Mouse (Mus musculus) cerebellum, adult 11 months (tissue): ENCODE data around the gene Unkl.
"Not testable (repeated sequence)": the region's sequence is repeated elsewhere in the genome, so short reads cannot be mapped to it uniquely, and the experiment has no call there.

Source experiments
- DNase-seq: peaks from one replicate; pipeline ENCODE4 v3.0.0; 2022

Gene Unkl

GRCm38 (mm10) chr17:25220746-25221145 is 32.5 kb downstream of the Unkl start:
- DNase-seq: no peak

DNA sequence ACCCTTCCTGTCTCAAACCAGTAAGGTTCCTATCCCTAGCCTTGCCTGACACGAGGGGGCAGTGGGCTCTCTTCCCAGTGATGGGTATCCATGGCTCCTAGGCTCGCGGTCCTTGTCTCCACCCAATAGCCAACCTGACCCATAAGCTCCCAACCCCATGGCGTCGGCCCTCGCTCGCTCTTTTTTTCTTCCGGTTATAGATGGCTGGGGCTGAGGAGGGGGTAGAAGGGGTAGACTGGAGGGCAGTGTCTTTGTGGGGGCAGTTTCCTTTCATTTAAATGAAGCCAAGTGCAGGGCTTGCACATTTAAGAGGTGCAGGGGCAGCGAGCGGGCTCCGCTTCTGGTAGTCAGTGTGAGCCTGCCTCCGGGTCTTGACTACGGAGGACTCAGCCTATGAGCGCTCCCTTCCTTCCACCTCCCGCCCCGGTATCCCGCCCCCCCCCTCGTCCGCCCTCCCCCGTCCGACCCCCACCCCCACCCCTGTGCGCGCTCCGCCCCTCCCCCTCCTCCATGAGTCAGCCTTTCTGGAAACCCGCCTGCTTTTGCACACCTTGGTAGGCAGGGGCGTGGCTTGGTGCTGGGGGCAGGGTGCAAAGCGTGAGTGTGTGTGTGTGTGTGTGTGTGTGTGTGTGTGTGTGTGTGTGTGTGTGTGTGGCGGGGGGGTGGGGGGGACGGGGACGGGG is 33.8 kb downstream of the Unkl start:
- DNase-seq: peak; percentile 73

DNA sequence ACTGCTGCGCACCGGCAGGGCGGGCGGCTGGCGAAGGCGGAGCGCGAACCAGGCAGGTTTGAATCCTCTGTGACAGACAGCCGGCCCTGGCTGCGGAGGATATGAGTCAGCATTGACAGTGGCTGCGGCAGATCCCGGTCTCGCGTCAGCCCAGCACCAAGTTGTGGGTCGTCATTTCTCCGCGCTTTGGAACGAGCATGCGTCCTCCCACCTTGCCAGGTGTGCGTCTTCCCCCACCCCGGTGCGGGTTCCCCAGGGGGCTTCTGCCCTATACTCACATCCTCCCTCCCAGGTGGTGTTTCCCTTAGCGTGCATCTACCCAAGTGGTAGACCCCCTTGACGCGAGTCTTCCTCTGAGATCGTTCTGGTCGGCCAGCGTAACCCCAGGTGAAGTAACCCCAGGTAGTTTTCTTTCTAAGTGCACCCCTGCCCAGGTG is 34.3 kb downstream of the Unkl start:
- DNase-seq: peak; percentile 61

GRCm38 (mm10) chr17:25222951-25223601 is 34.9 kb downstream of the Unkl start:
- no peak for DNase-seq

DNA sequence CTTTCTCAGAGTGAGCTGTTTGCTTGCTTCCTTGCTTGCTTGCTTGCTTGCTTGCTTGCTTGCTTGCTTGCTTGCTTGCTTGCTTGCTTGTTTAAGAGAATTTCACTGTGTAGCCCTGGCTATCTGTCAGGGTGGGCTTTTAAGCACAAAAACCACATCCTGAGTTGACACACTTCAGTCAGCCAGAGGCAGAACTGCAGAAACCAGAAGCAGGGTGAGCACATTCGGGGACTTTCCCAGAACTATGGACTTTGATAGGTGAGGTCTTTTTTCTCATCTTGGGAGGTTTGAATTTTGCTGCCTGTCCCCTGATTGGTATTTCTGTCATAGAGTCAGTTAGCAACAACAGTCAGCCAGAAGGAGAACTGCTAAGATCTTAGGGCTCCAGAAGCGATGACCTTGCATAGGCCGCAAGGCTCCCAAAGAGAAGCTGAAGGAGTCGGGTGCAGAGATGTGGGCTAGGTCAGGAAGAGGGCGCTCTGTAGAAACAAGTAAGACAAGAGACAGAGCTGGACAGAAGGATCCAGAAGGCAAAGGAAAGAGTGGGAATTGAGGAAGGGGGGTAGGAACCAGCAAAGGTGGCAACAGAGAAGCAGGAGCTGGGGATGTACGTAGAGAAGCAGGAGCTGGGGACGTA is 36.5 kb downstream of the Unkl start:
- no peak for DNase-seq

GRCm38 (mm10) chr17:25225659-25226058 is 37.5 kb downstream of the Unkl start:
- DNase-seq: no peak

DNA sequence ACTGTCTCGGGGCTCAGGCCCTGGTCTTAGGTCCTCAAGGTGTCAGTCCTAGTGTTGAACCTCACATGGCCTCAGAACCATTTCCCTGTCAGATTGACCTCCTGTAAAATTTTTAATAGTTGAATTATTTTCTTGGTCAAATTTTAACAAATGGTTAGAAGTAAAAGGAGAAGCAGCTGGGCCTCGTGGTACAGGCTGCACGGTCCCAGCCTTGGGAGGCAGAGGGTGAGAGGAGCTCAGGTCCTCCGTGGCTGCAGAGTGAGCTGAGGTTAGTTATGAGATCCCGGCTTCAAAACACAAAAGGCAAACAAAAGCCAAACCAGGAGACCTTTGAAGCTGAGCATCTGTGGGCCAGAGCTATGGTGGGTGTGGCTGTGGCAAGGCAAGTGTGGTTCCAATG is 39.8 kb downstream of the Unkl start:
- DNase-seq: no peak

DNA sequence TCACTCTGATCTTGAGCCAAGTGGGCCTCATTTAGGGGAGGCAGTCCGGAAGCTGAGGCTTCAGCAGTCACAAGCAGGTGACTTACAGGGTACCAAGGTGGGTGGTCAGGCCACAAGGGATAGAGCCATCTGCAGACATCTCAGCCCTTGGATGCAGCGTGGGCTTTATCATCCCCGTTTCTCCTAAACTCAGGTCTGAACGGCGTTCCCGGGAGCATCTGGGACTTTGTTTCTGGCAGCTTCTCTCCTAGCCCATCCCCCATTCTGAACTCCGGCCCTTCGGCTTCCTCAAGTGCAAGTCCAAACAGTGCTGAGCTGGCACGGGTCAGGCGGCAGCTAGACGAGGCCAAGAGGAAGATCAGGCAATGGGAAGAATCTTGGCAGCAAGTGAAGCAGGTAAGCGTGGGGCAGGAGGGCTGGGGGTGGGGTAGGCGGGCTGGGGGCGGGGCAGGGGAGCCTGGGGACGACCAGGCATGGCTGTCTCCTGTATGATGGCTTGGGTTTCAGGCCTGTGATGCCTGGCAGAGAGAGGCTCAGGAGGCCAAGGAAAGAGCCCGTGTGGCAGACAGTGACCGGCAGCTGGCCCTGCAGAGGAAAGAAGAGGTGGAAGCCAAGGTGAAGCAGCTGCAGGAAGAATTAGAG is 41.9 kb downstream of the Unkl start:
- DNase-seq: not testable (repeated sequence)

DNA sequence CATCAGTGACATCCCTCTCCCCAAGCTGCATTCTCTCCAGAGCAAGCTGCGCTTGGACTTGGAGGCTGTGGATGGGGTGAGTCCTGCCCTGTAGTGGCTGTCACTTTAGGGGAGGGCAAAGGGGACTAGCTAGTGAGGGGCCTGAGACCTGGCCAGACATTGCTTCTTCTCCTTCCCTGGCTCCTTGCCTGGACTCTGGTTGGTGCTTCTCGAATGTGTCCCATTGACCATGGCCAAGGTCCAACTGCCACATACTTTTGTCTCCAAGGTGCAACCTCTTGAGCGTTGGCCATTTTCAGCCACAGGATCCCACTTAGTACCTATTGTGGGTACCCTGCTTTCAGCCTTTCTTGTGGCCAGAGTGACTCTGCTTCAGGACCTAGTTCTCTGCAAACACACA is 42.5 kb downstream of the Unkl start:
- no peak for DNase-seq

DNA sequence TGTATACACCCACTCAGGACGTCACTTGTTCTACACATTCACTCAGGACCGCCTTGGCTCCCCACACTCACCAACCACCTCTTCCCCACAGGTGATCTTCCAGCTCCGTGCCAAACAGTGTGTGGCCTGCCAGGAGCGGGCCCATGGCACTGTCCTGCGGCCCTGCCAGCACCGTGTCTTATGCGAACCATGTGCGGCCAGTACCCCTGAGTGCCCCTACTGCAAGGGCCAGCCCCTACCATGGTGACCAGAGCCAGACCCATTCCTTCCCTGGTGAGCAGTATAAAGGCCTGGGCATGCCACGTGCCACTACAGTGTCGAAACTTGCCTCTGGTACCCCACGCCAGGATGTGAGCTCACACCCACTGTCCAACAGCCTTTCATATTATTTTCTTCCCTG is 43.4 kb downstream of the Unkl start:
- not testable (repeated sequence) for DNase-seq

DNA sequence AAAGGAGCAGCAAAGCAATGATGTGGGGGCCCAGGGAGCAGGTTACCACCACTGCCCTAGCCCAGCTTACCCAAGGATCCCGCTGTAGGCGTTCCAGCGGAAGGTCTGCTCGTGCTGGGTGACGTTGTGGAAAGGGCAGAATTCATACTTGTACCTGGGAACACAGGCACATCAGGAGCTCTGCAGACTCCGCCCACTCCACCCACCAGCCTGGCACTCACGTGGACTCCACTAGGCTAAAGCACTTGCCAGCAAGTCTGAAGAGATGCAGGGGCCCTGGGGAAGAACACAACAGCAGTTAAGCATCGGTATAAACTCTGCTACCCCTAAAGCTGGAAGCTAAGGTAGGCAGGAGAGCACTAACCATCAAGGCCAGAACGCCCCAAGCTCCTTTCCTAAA is 47.4 kb downstream of the Unkl start:
- DNase-seq: no peak

- peak; percentile 74 for DNase-seq
Observed at GRCm38 (mm10) chr17:25239695-25240636, 51.8 kb downstream of the Unkl start, which contains the start of the genes Gnptg and Tsr3. TSS of gene Gnptg (minus strand) at chr17:25240124. TSS of gene Tsr3 (plus strand) at chr17:25240170.

DNA sequence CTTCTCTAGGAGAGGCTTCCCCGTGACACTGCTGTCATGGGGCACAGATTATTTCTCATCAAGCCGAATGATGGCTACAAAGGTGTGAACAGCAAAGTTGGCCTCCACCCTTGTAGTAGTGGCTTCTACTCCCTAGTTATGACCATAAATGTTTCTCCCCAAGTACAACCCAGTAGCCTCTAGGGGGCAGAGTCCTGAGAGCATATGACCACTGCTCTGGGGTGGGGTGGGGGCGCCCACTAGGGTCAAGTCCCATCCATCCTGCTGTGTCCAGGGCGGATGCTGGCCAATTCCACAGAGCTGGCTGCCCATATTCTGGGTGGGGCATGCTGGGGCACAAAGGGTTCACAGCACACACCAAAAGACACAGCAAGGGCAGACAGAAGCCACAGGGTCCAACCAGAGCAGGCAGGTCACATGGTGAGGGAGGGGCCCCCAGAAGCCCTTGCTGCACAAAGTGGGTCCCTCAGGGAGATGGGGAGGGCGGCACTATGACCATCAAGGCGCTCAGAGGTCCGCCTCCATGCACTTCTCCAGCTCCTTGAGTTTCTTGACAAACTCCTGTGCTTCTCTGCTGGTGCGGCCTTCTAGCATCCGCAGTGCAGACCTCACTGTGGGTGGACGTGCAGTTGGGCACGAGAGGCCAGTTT is 55.1 kb downstream of the Unkl start:
- no peak for DNase-seq

DNA sequence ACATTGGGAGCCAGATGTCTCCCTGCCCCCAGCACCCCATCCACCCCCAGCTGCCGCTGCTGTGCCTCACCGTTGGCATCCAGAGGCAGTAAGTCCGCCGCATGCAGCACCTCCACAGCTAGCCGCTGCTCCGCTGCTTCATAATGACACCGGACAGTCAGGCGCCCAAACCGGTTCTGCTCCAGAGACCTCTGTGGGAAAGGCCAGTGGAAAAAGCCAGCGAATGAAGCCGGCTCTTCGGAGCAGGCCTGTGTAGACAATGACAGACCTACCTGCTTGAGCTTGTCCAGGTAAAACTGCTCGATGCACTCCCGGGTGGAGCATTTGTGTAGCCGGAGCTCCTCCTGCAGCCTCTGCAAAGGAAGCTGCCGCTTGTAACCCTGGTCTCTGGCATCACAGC is 56.0 kb downstream of the Unkl start:
- no peak for DNase-seq

GRCm38 (mm10) chr17:25248033-25248750 is 60.0 kb downstream of the Unkl start:
- DNase-seq: no peak

GRCm38 (mm10) chr17:25250181-25250835 is 62.1 kb downstream of the Unkl start:
- DNase-seq: no peak

- no peak for DNase-seq
Observed at GRCm38 (mm10) chr17:25252643-25253042, 64.4 kb downstream of the Unkl start.

DNA sequence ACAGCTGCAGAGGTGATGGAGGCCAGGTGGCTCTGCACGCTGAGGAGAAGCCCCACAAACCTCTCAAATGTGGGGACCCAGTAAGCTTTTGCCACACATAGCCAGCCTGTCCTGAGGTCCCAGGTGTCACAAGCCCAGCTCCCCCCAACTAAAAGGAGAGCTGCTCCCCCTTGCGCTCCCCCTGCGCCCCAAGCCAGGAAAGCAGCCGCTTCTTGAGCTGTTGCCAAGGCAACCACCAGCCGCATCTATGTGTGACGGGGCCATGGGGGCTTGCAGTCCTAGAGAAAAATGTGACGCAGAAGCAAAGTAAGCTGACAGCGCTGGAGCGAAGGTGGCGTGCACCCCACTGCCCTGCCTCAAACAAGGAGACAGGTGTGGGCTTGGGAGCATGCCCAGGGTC is 65.6 kb downstream of the Unkl start:
- no peak for DNase-seq

DNA sequence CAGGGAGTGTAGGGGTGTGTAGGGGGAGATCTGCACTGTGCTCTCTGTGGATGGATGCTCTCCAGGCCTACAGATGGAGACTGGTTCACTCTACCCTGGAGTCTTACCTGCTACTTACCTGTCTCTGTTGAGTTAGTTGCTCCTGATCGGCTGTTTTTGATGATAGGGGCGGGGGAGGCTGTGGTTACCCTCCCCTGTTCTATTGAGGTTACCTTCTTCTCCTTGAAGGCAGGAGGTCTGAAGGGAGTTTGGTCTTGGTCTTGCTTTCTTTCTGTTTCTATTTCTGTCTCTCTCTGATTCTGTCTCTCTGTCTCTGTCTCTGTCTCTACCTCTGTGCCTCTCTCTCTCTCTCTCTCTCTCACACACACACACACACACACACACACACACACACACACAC is 66.9 kb downstream of the Unkl start:
- no peak for DNase-seq

DNA sequence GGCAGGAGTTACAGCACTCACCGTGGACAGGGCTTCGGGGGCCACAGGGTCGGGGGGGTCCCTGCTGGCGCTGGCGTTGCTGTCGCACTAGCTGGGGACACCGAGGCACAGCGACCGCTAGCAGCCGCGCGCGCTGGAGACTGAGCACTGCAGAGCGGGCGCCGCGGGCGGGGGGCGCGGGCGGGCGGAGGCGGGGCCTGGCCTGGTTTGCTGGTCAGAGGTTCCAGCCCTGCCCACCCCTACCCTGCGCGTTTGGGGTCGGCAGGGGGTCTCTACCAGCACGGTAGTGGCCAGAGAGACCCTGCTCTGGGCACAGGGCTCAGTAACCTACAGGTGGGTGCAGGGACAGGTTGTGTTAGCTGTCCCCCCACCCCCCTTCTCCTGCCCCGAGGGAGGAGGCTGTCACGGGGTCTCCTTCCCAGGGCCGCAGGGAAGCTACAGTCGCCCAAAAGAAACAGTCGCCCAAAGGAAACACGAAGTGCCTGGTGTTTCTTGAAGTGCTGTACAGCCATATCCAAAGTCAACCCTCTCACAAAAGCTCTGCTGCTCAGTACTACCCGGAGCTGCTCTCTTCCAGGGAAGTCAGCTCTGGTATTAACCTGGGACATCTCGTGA is 68.0 kb downstream of the Unkl start, which contains the start of gene Baiap3:
Baiap3 (minus strand) TSS at position 225 of the 615 bp plus-strand sequence.
- DNase-seq: no peak
